Comparison of ENCODE assay signal across 8 mouse cellular contexts in genomic region chr2:69713626-69714014, GRCm38 (mm10). TPM values are rescaled to one million over a fixed set of nuclear protein-coding genes. Genes with fewer than 3 reads are reported as not detected.
DNase-seq lines count a peak whose midpoint lies in the region; ATAC-seq lines count a peak whose summit lies in the region.
"Had no signal": no experiment of that assay in that cellular context is flagged by ENCODE, and none has a peak within 500 bp of the region (broad histone marks: within the 10 kb centered on the region; RNA-seq: fewer than 3 reads in every experiment).

No protein-coding gene starts in this region.

- no peaks in the 10 kb centered on the region for H3K27me3 ChIP-seq in lung, embryonic 15.5 days
- no peaks in the 10 kb centered on the region for H3K27me3 ChIP-seq in forebrain, embryonic 14.5 days (replicated peaks; ENCODE audit: control insufficient read depth, insufficient read depth, low read length)
- H3K27me3 ChIP-seq in limb, embryonic 13.5 days, result peaks cover 3% of the 10 kb centered on the region; the same call in 1 of the 2 replicates
- H3K27me3 ChIP-seq in stomach, embryonic 14.5 days (ENCODE audit: control insufficient read depth, insufficient read depth, low read length), result no peaks in the 10 kb centered on the region

- H3K36me3 ChIP-seq in lung, embryonic 15.5 days, result no peaks in the 10 kb centered on the region
- H3K36me3 ChIP-seq in forebrain, embryonic 14.5 days (ENCODE audit: control insufficient read depth, insufficient read depth, low read length), result peaks cover 5% of the 10 kb centered on the region; the same call in 1 of the 2 replicates
- H3K36me3 ChIP-seq in limb, embryonic 13.5 days, result peaks cover 10% of the 10 kb centered on the region; the same call in 1 of the 2 replicates
- no peaks in the 10 kb centered on the region for H3K36me3 ChIP-seq in stomach, embryonic 14.5 days (ENCODE audit: control insufficient read depth, insufficient read depth, low read length)

- H3K27ac ChIP-seq in lung, embryonic 15.5 days, result no peak overlapping the region
- H3K27ac ChIP-seq in forebrain, embryonic 14.5 days (ENCODE audit: low read depth, low read length), result no peak overlapping the region
- no peak overlapping the region for H3K27ac ChIP-seq in limb, embryonic 13.5 days
- no peak overlapping the region for H3K27ac ChIP-seq in stomach, embryonic 14.5 days (ENCODE audit: low read length)

- no peak overlapping the region for H3K9ac ChIP-seq in lung, embryonic 15.5 days
- H3K9ac ChIP-seq in forebrain, embryonic 14.5 days (ENCODE audit: low read length), result no peak overlapping the region
- H3K9ac ChIP-seq in limb, embryonic 13.5 days, result no peak overlapping the region
- no peak overlapping the region for H3K9ac ChIP-seq in stomach, embryonic 14.5 days (replicated peaks; ENCODE audit: low read depth, low read length)

- no peak for ATAC-seq in lung, embryonic 15.5 days (ENCODE audit: borderline replicate concordance, extremely low read depth, low FRiP score, low TSS enrichment)
- ATAC-seq in forebrain, embryonic 14.5 days, result no peak; the same call in 1 of the 2 replicates
- no peak for ATAC-seq in limb, embryonic 13.5 days (ENCODE audit: low FRiP score, low read depth)
- no peak for ATAC-seq in stomach, embryonic 14.5 days (ENCODE audit: insufficient number of reproducible peaks, insufficient read depth, low FRiP score, low read depth)

- 25% methylated on average over 4 of the region's 4 CpGs for WGBS in lung, embryonic 15.5 days
- WGBS in forebrain, embryonic 14.5 days, result 32% methylated on average over 4 of the region's 4 CpGs
- WGBS in limb, embryonic 13.5 days, result 34% methylated on average over 4 of the region's 4 CpGs
- 28% methylated on average over 4 of the region's 4 CpGs for WGBS in stomach, embryonic 14.5 days

- H3K4me1 ChIP-seq in lung, embryonic 15.5 days, result peaks cover 2% of the 10 kb centered on the region; the same call in 1 of the 2 replicates
- peaks cover 9% of the 10 kb centered on the region for H3K4me1 ChIP-seq in forebrain, embryonic 14.5 days (ENCODE audit: control insufficient read depth, insufficient read depth, low read length)
- H3K4me1 ChIP-seq in limb, embryonic 13.5 days, result no peaks in the 10 kb centered on the region
- no peaks in the 10 kb centered on the region for H3K4me1 ChIP-seq in stomach, embryonic 14.5 days (ENCODE audit: control insufficient read depth, insufficient read depth, low read length)

- H3K4me3 ChIP-seq in lung, embryonic 15.5 days, result peak overlapping the region; percentile 79
- peak overlapping the region; percentile 81 for H3K4me3 ChIP-seq in forebrain, embryonic 14.5 days (ENCODE audit: low read depth, low read length)
- H3K4me3 ChIP-seq in limb, embryonic 13.5 days, result peak overlapping the region; percentile 84
- H3K4me3 ChIP-seq in stomach, embryonic 14.5 days (ENCODE audit: low read depth, low read length), result peak overlapping the region; percentile 87

- DNase-seq in lung, postnatal 14 days, result no peak
- DNase-seq in forebrain, embryonic 14.5 days (ENCODE audit: low spot score), result no peak
- no peak for DNase-seq in layer of hippocampus, adult 18-20 months (ENCODE audit: low spot score in 2 of 2)
- DNase-seq in thymus, postnatal 0 days (ENCODE audit: low spot score), result no peak

- no peaks in the 10 kb centered on the region for H3K9me3 ChIP-seq in lung, embryonic 15.5 days
- no peaks in the 10 kb centered on the region for H3K9me3 ChIP-seq in forebrain, embryonic 14.5 days (replicated peaks; ENCODE audit: control insufficient read depth, low read length)
- H3K9me3 ChIP-seq in limb, embryonic 13.5 days, result no peaks in the 10 kb centered on the region
- H3K9me3 ChIP-seq in stomach, embryonic 14.5 days (ENCODE audit: control insufficient read depth, low read depth, low read length), result no peaks in the 10 kb centered on the region

- peak overlapping the region; percentile 70 for H3K4me2 ChIP-seq in lung, embryonic 15.5 days
- H3K4me2 ChIP-seq in forebrain, embryonic 14.5 days (ENCODE audit: low read length), result peak overlapping the region; percentile 80
- H3K4me2 ChIP-seq in limb, embryonic 13.5 days (replicated peaks), result peak overlapping the region; percentile 78
- H3K4me2 ChIP-seq in stomach, embryonic 14.5 days (replicated peaks; ENCODE audit: low read depth, low read length), result peak overlapping the region; percentile 58; the same call in 1 of the 2 replicates

RNA-seq across cellular contexts. Expression of gene Fastkd1, which starts 0.3 kb away (rescaled TPM):
- 9.1 TPM in 2 replicates for polyA plus RNA-seq in lung, embryonic 15.5 days (2015; fragmentation: Nextera tagmentation; extraction: Ambion mirVana)
- 13.7 and 16.8 TPM in 2 replicates for polyA plus RNA-seq in forebrain, embryonic 14.5 days (2014; fragmentation: Nextera tagmentation; extraction: Ambion mirVana)
- polyA plus RNA-seq in limb, embryonic 13.5 days (2015; fragmentation: Nextera tagmentation; extraction: Ambion mirVana), result 10.3 and 12.1 TPM in 2 replicates
- 13.3 and 16.9 TPM in 2 replicates for polyA plus RNA-seq in stomach, embryonic 14.5 days (2014; fragmentation: Nextera tagmentation; extraction: Ambion mirVana)
- 10 to 100 TPM; 16.9 to 17.3 TPM for total RNA-seq in layer of hippocampus, adult 18-20 months (2021)
- polyA plus RNA-seq in thymus, postnatal 0 days (2015; fragmentation: Nextera tagmentation; extraction: Ambion mirVana), result 7.0 and 7.7 TPM in 2 replicates

RNA-seq across cellular contexts. Expression of gene Ppig, which starts 8.7 kb away (rescaled TPM):
- polyA plus RNA-seq in lung, embryonic 15.5 days (2015; fragmentation: Nextera tagmentation; extraction: Ambion mirVana), result 123 and 135 TPM in 2 replicates
- 77.8 and 83.6 TPM in 2 replicates for polyA plus RNA-seq in forebrain, embryonic 14.5 days (2014; fragmentation: Nextera tagmentation; extraction: Ambion mirVana)
- polyA plus RNA-seq in limb, embryonic 13.5 days (2015; fragmentation: Nextera tagmentation; extraction: Ambion mirVana), result 169 and 174 TPM in 2 replicates
- polyA plus RNA-seq in stomach, embryonic 14.5 days (2014; fragmentation: Nextera tagmentation; extraction: Ambion mirVana), result 125 and 134 TPM in 2 replicates
- total RNA-seq in layer of hippocampus, adult 18-20 months (2021), result 10 to 100 TPM; 66.3 to 66.9 TPM
- 127 and 139 TPM in 2 replicates for polyA plus RNA-seq in thymus, postnatal 0 days (2015; fragmentation: Nextera tagmentation; extraction: Ambion mirVana)

RNA-seq across cellular contexts. Expression of gene Klhl41, which starts 43.7 kb away (rescaled TPM):
- polyA plus RNA-seq in lung, embryonic 15.5 days (2015; fragmentation: Nextera tagmentation; extraction: Ambion mirVana), result 0.88 and 1.4 TPM in 2 replicates
- 0.11 and 0.13 TPM in 2 replicates for polyA plus RNA-seq in forebrain, embryonic 14.5 days (2014; fragmentation: Nextera tagmentation; extraction: Ambion mirVana)
- 17.6 and 22.0 TPM in 2 replicates for polyA plus RNA-seq in limb, embryonic 13.5 days (2015; fragmentation: Nextera tagmentation; extraction: Ambion mirVana)
- 0.51 and 0.52 TPM in 2 replicates for polyA plus RNA-seq in stomach, embryonic 14.5 days (2014; fragmentation: Nextera tagmentation; extraction: Ambion mirVana)
- total RNA-seq in layer of hippocampus, adult 18-20 months (2021), result under 1 TPM; 0.25 to 0.47 TPM
- polyA plus RNA-seq in thymus, postnatal 0 days (2015; fragmentation: Nextera tagmentation; extraction: Ambion mirVana), result 0.51 and 0.82 TPM in 2 replicates
- total RNA-seq: common myeloid progenitor, adult 5-6 weeks had no signal
